Mouse (Mus musculus) mammary gland, adult 2 months (tissue): ENCODE data around the gene Glb1. TPM values are rescaled to one million over a fixed set of nuclear protein-coding genes. Genes with fewer than 3 reads are reported as not detected.

Experiments used
- polyA plus RNA-seq: library from polyadenylated mRNA; depleted of rRNA; stranded (reverse); fragments of >200 nt; gene quantifications from 2 replicates; pipeline ENCODE4 v1.2.3, GENCODE M21; 2012; ENCODE audit warnings: low replicate concordance; rRNA removed

Glb1 gene
- polyA plus RNA-seq = 41.9 and 47.1 TPM in 2 replicates

DNA sequence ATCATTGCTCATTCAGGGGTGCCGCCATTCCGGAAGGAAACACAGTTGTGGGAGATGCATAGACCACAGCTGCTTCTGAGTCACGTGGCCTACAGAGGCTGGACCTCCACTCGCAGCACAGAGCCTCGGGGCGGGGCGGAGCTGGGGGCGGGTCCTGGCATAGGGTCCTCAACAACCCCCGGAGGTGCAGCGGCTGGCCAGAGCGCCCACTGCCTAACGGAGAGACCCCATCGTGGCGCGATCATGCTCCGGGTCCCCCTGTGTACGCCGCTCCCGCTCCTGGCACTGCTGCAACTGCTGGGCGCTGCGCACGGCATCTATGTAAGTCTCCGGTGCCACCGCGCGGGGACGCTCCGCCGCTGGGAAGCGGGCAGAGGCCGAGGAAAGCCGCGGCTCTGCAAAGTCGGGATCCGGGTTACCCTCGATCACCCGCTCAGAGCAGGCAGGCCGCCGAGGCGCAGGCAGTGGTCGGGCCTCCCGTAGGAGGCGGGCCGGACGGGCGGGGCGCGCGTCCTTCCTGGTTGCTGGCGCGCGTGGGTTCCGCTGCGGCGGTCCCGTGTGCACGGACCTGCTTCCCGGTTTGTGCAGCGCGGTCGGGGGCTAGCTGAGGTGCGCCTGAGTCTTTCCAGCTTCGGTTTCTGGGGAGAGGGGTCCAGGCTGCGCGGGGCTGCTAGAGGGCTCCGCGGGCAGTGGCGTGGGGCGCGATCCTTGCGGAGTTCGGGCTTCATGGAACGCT lies at the start of gene Glb1, which contains the start of gene Tmppe:
Gene Glb1 (plus strand): TSS at position 128 of the 736 bp plus-strand sequence.
Gene Tmppe (plus strand): TSS at position 157 of the 736 bp plus-strand sequence.

DNA sequence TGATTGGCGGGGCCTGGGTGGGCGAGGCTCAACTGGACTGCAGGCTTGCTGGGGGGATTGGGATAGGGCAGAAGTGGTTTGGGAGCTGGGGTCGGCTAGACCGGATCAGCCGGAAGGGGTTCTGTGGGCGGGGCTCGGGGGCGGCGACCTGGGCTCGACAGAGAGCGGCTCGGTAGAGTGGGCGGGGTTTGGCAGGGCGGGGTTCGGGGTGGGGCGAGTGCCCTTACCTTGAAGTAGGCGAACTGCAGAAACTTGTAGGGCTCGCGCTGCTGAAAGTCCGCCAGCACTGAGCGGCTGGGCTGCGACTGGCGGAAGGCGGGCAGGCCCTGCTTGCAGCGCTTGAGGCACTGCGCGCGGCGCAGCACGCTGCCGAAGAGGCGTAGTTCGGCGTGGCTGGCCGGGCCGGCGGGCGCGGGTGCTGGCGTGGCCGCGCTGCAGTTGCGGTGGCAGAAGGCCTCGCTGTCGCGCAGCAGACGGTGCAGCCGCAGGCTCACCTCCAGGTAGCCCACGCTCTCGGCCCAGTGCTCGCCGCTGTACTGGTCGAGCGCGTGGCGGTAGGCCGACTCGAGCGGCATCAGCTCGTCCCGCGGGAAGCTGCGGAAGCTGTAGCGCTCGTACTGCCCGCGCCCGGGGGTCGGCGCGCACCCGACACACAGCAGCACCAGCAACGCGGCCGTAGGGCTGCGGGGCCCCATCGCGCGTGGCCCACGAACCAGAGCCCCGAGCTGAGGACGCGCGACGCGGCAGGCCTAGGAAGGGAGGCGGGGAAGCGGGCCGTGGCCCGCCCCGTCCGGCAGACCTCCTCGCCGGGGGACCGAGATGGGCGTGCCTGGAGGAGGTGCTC lies 10.7 kb upstream of the Glb1 start, which contains the start of gene Crtap:
Gene Crtap (minus strand): TSS at position 771 of the 844 bp plus-strand sequence.

DNA sequence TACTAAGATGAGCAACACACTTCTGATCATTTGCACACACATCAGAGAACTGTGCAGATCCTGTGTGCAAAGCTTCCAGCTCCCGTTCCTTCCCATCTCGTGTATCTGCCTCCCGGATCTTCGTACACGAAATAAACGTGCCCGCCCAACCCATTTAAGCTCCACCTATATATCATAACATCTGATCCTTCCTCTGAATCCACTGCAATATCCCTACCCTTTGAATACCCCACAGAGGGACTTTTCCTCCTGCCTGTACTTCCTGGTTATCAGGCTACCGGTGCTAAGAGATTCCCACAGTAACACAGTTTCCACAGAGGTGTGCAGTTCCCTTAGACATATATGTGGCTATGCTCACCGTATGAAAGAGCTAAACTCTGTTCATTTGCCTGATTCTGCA lies 103.9 kb downstream of the Glb1 start, which contains the start of gene Ccr4:
Gene Ccr4 (minus strand): TSS at position 101 of the 400 bp plus-strand sequence.

DNA sequence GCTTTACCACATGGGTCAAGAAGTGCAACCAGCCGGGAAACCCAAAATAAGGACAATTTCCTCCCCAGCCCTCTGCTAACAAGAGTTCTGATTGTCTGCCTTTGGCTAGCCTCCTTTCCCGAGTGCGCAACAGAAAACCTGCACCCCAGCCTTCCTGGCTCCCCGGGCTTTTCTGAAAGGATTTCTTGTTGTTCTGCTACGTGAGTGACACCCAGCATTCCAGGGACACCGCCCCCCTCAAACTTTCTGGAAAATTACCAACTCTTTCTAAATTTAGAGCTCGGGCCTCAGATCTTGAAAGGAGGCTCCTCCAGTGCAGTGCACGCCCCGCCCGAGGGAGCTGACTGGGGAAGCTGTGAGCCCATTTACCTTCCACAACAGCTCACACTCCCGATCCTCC lies 114.5 kb downstream of the Glb1 start, which contains the start of gene C130032M10Rik:
Gene C130032M10Rik (plus strand): TSS at position 334 of the 400 bp plus-strand sequence.

Other genes with a start within 250 kb of the Glb1 start
- not detected in 2 replicates for gene Bcl2a1c, start 70.9 kb upstream of the Glb1 start, polyA plus RNA-seq
- 199 and 208 TPM in 2 replicates for gene Crtap, start 10.4 kb upstream of the Glb1 start, polyA plus RNA-seq
- gene Tmppe, start within 50 bp of the Glb1 start, polyA plus RNA-seq = 10.1 and 11.9 TPM in 2 replicates
- gene Ccr4, start 103.8 kb downstream of the Glb1 start, polyA plus RNA-seq = 4.1 and 4.3 TPM in 2 replicates
- gene C130032M10Rik, start 114.6 kb downstream of the Glb1 start, polyA plus RNA-seq = not detected in 2 replicates
- not detected in 2 replicates for gene Trim71, start 163.3 kb downstream of the Glb1 start, polyA plus RNA-seq
- 19.8 and 28.9 TPM in 2 replicates for gene Cnot10, start 239.1 kb downstream of the Glb1 start, polyA plus RNA-seq